Comparison of ENCODE assay signal across 15 mouse cellular contexts in the genomic region with DNA sequence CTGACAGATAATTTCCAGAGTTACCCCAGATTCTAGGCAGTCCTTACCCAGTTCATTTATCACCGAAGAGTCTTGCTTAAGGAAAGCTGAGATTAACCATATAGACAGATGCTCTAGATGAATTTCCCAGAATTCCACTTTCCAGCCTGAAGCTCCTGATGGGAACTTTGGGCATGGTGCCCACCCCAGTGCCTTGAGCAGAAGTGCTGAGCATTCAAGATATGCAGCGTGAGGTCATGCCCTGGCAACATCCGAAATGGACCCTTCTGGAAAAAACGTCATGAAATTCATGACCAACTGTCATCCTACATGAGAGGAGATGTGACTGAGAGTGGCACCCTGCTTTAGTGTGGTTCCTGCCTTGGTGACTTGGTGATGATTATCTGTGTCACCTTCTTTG.
"Had no signal": no experiment of that assay in that cellular context is flagged by ENCODE, and none has a peak within 500 bp of the region (broad histone marks: within the 10 kb centered on the region; RNA-seq: fewer than 3 reads in every experiment).

No protein-coding gene starts in this region.

- H3K4me1 ChIP-seq: liver, embryonic 13.5 days; lung, embryonic 15.5 days; megakaryocyte, embryonic 14.5 days; midbrain, embryonic 15.5 days; stomach, embryonic 15.5 days had no signal

- H3K4me3 ChIP-seq: left cerebral cortex, adult 2 months; limb, embryonic 12.5 days; liver, embryonic 13.5 days; lung, embryonic 15.5 days; megakaryocyte, embryonic 14.5 days; midbrain, embryonic 15.5 days; stomach, embryonic 15.5 days had no signal

- ATAC-seq: liver, postnatal 0 days; midbrain, embryonic 15.5 days had no signal

- H3K4me2 ChIP-seq: limb, embryonic 12.5 days; liver, embryonic 13.5 days; lung, embryonic 15.5 days; midbrain, embryonic 11.5 days; midbrain, embryonic 15.5 days; stomach, embryonic 15.5 days had no signal

- H3K9me3 ChIP-seq: limb, embryonic 12.5 days; liver, embryonic 13.5 days; lung, embryonic 15.5 days; midbrain, embryonic 15.5 days; stomach, embryonic 15.5 days had no signal

- H3K36me3 ChIP-seq: limb, embryonic 12.5 days; liver, embryonic 13.5 days; lung, embryonic 15.5 days; midbrain, embryonic 15.5 days; stomach, embryonic 15.5 days had no signal

- DNase-seq: kidney, postnatal 25 days; liver; liver, embryonic 13.5 days; liver, postnatal 0 days; lung, postnatal 14 days; thymus, adult 2 months; thymus, postnatal 25 days had no signal

- H3K27me3 ChIP-seq: liver, embryonic 13.5 days; lung, embryonic 15.5 days; megakaryocyte, embryonic 14.5 days; stomach, embryonic 15.5 days had no signal

- H3K9ac ChIP-seq: limb, embryonic 12.5 days; liver, embryonic 13.5 days; liver, postnatal 0 days; lung, embryonic 15.5 days; midbrain, embryonic 15.5 days; stomach, embryonic 15.5 days had no signal

- H3K27ac ChIP-seq: left cerebral cortex, adult 2 months; limb, embryonic 12.5 days; liver, embryonic 13.5 days; lung, embryonic 15.5 days; macrophage; midbrain, embryonic 15.5 days; stomach, embryonic 15.5 days had no signal
